Mouse (Mus musculus): ENCODE data around the gene Lrrc32. TPM values are rescaled to one million over a fixed set of nuclear protein-coding genes. Genes with fewer than 3 reads are reported as not detected.
A peak's percentile ranks its signal among the peaks of the same experiment; 100 is the strongest.

Gene Lrrc32
- polyA plus RNA-seq, 1 experiment = 2.5 TPM

- no peaks in the 10 kb centered on the region for H3K27me3 ChIP-seq (ENCODE audit: control insufficient read depth, insufficient read depth, low read length)
- no peak overlapping the region for H3K4me3 ChIP-seq (replicated peaks; ENCODE audit: insufficient read depth, low read depth, low read length)
- no peak overlapping the region for H3K27ac ChIP-seq (ENCODE audit: insufficient read depth, low read length)
- WGBS = 100% methylated on average over 1 of the region's 1 CpGs
- peaks cover 29% of the 10 kb centered on the region for H3K4me1 ChIP-seq (ENCODE audit: control insufficient read depth, insufficient read depth, low read length)
- DNase-seq = no peak
- TF ChIP-seq CTCF (IDR thresholded peaks at IDR 0.05; ENCODE audit: borderline replicate concordance, insufficient read depth, low read depth, low read length) (no peak), POLR2A (IDR thresholded peaks at IDR 0.05; ENCODE audit: borderline replicate concordance, insufficient read depth, low read length) (no peak)
Observed at GRCm38 (mm10) chr7:98495591-98495990, 6.5 kb downstream of the Lrrc32 start.

DNA sequence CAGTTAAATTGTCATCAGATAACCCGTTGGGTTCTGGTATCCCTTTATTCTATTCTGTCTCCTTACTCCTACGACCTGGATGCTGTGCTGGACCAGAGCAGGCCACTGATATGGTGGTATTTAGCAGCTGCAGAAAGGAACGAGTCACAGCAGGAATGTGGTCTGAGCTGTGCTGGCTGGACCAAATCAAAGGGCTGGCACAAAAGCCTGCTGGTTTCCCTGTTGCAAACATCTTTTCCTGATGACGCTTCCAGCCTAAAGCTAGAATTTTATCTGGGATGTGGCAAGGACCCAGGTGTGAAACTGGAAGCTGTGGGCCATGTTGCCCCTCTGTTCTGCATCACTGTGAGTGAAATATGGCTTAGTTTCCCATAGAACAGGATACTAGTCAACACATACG, 8.4 kb downstream of the Lrrc32 start:
- no peak overlapping the region for H3K4me3 ChIP-seq (replicated peaks; ENCODE audit: insufficient read depth, low read depth, low read length)
- peaks cover 30% of the 10 kb centered on the region for H3K4me1 ChIP-seq (ENCODE audit: control insufficient read depth, insufficient read depth, low read length)
- DNase-seq = no peak
- TF ChIP-seq CTCF (IDR thresholded peaks at IDR 0.05; ENCODE audit: borderline replicate concordance, insufficient read depth, low read depth, low read length) (no peak), POLR2A (IDR thresholded peaks at IDR 0.05; ENCODE audit: borderline replicate concordance, insufficient read depth, low read length) (no peak)
- H3K27me3 ChIP-seq (ENCODE audit: control insufficient read depth, insufficient read depth, low read length) = no peaks in the 10 kb centered on the region
- H3K27ac ChIP-seq (ENCODE audit: insufficient read depth, low read length) = no peak overlapping the region
- WGBS = 89% methylated on average over 5 of the region's 5 CpGs

DNA sequence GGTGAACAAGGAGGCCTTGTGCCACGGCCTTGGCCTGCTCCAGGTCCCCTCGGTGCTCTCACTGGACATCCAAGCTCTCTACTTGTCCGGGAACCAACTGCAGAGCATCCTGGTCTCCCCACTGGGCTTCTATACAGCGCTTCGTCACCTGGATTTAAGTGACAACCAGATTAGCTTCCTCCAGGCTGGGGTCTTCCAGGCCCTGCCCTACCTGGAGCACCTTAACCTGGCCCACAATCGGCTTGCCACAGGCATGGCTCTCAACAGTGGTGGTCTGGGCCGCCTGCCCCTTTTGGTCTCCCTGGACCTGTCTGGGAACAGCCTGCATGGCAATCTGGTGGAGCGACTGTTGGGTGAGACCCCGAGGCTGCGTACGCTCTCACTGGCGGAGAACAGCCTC, 9.0 kb downstream of the Lrrc32 start:
- TF ChIP-seq CTCF (IDR thresholded peaks at IDR 0.05; ENCODE audit: borderline replicate concordance, insufficient read depth, low read depth, low read length) (no peak), POLR2A (IDR thresholded peaks at IDR 0.05; ENCODE audit: borderline replicate concordance, insufficient read depth, low read length) (no peak)
- H3K27me3 ChIP-seq (ENCODE audit: control insufficient read depth, insufficient read depth, low read length) = no peaks in the 10 kb centered on the region
- H3K4me3 ChIP-seq (replicated peaks; ENCODE audit: insufficient read depth, low read depth, low read length) = no peak overlapping the region
- no peak for DNase-seq
- no peak overlapping the region for H3K27ac ChIP-seq (ENCODE audit: insufficient read depth, low read length)
- peaks cover 36% of the 10 kb centered on the region for H3K4me1 ChIP-seq (ENCODE audit: control insufficient read depth, insufficient read depth, low read length)
- WGBS = 84% methylated on average over 12 of the region's 12 CpGs

DNA sequence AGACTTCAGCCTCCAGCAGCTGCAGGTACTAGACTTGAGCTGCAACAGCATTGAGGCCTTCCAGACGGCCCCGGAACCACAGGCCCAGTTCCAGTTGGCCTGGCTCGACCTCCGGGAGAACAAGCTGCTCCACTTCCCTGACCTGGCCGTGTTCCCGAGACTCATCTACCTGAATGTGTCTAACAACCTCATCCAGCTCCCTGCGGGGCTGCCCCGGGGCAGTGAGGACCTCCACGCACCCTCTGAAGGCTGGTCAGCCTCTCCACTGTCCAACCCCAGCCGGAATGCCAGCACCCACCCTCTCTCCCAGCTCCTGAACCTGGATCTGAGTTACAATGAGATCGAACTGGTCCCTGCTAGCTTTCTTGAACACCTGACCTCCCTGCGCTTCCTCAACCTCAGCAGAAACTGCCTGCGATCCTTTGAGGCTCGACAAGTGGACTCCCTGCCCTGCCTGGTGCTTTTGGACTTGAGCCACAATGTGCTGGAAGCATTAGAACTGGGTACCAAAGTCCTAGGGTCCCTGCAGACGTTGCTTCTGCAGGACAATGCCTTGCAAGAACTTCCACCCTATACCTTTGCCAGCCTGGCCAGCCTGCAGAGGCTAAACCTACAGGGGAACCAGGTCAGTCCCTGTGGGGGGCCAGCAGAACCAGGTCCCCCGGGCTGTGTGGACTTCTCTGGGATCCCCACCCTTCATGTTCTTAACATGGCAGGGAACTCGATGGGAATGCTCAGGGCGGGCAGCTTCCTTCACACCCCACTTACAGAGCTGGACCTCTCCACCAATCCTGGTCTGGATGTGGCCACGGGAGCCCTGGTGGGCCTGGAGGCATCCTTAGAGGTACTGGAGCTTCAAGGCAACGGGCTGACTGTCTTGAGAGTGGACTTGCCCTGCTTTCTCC, 9.8 kb downstream of the Lrrc32 start:
- Histone ChIP-seq H3K4me3 (replicated peaks; ENCODE audit: insufficient read depth, low read depth, low read length) (no peak overlapping the region), H3K27ac (ENCODE audit: insufficient read depth, low read length) (no peak overlapping the region), H3K4me1 (ENCODE audit: control insufficient read depth, insufficient read depth, low read length) (peaks cover 38% of the 10 kb centered on the region), H3K27me3 (ENCODE audit: control insufficient read depth, insufficient read depth, low read length) (no peaks in the 10 kb centered on the region)
- peak; percentile 70 to 77 for DNase-seq
- no peak for TF ChIP-seq CTCF (IDR thresholded peaks at IDR 0.05; ENCODE audit: borderline replicate concordance, insufficient read depth, low read depth, low read length)
- no peak for TF ChIP-seq POLR2A (IDR thresholded peaks at IDR 0.05; ENCODE audit: borderline replicate concordance, insufficient read depth, low read length)
- WGBS = 33% methylated on average over 20 of the region's 20 CpGs

- no peak overlapping the region for H3K27ac ChIP-seq (ENCODE audit: insufficient read depth, low read length)
- WGBS = 35% methylated on average over 25 of the region's 25 CpGs
- peak in 1 of 2 experiments; percentile 55 for DNase-seq
- H3K4me1 ChIP-seq (ENCODE audit: control insufficient read depth, insufficient read depth, low read length) = peaks cover 38% of the 10 kb centered on the region
- no peak for TF ChIP-seq POLR2A (IDR thresholded peaks at IDR 0.05; ENCODE audit: borderline replicate concordance, insufficient read depth, low read length)
- H3K4me3 ChIP-seq (replicated peaks; ENCODE audit: insufficient read depth, low read depth, low read length) = no peak overlapping the region
- no peaks in the 10 kb centered on the region for H3K27me3 ChIP-seq (ENCODE audit: control insufficient read depth, insufficient read depth, low read length)
Observed at GRCm38 (mm10) chr7:98499561-98500292, 10.6 kb downstream of the Lrrc32 start.

GRCm38 (mm10) chr7:98500470-98500869, 11.4 kb downstream of the Lrrc32 start:
- 96% methylated on average over 3 of the region's 3 CpGs for WGBS
- TF ChIP-seq CTCF (IDR thresholded peaks at IDR 0.05; ENCODE audit: borderline replicate concordance, insufficient read depth, low read depth, low read length) = no peak
- TF ChIP-seq POLR2A (IDR thresholded peaks at IDR 0.05; ENCODE audit: borderline replicate concordance, insufficient read depth, low read length) = no peak
- H3K4me3 ChIP-seq (replicated peaks; ENCODE audit: insufficient read depth, low read depth, low read length) = no peak overlapping the region
- H3K27me3 ChIP-seq (ENCODE audit: control insufficient read depth, insufficient read depth, low read length) = no peaks in the 10 kb centered on the region
- H3K4me1 ChIP-seq (ENCODE audit: control insufficient read depth, insufficient read depth, low read length) = peaks cover 38% of the 10 kb centered on the region
- DNase-seq = no peak
- H3K27ac ChIP-seq (ENCODE audit: insufficient read depth, low read length) = no peak overlapping the region

DNA sequence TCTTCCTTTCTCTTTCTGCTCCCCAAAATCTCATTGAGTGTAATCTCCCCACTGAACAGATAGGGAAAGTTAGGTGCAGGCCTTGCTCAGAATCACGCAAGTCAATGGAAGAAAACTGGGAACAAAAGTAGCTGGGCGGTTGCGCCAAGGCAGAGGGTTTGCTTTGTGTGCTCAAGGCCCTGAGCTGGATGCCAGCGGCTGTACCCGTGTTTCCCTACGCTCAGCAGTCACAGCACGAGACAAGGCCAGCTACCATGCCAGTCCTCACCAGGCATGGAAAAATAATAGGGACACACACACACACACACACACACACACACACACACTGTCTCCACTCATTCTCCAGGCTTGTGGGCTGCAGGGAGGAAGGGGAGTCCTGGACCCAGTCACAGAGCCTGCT, 12.0 kb downstream of the Lrrc32 start:
- no peak for DNase-seq
- Histone ChIP-seq H3K27ac (ENCODE audit: insufficient read depth, low read length) (no peak overlapping the region), H3K4me1 (ENCODE audit: control insufficient read depth, insufficient read depth, low read length) (peaks cover 38% of the 10 kb centered on the region), H3K27me3 (ENCODE audit: control insufficient read depth, insufficient read depth, low read length) (no peaks in the 10 kb centered on the region), H3K4me3 (replicated peaks; ENCODE audit: insufficient read depth, low read depth, low read length) (no peak overlapping the region)
- TF ChIP-seq POLR2A (IDR thresholded peaks at IDR 0.05; ENCODE audit: borderline replicate concordance, insufficient read depth, low read length) (no peak), CTCF (IDR thresholded peaks at IDR 0.05; ENCODE audit: borderline replicate concordance, insufficient read depth, low read depth, low read length) (no peak)
- 91% methylated on average over 7 of the region's 7 CpGs for WGBS
